Mouse (Mus musculus) adrenal gland, postnatal 25 days (tissue): ENCODE results near the gene Cyp4a10. TPM values are rescaled to one million over a fixed set of nuclear protein-coding genes. Genes with fewer than 3 reads are reported as not detected.

Experiments
- total RNA-seq: library from RNA; stranded (reverse); gene quantifications from 2 replicates; pipeline ENCODE4 v1.2.3, GENCODE M21; 2021

The Cyp4a10 gene
- total RNA-seq, 1 experiment from 2014 or later = not detected

Other genes starting within 250 kb of the Cyp4a10 start
- not detected in 2 replicates for gene Cyp4a12a, start 219.2 kb upstream of the Cyp4a10 start, total RNA-seq
- gene Cyp4a12b, start 106.6 kb upstream of the Cyp4a10 start, total RNA-seq = 0.38 TPM in 1 of 2 replicates, not detected in the other
- not detected in 2 replicates for gene Cyp4a30b, start 65.7 kb upstream of the Cyp4a10 start, total RNA-seq
- 2.7 TPM in 1 of 2 replicates, not detected in the other for gene Cyp4a14, start 22.1 kb upstream of the Cyp4a10 start, total RNA-seq
- gene Cyp4a31, start 45.4 kb downstream of the Cyp4a10 start, total RNA-seq = 0.43 TPM in 1 of 2 replicates, not detected in the other
- 1.3 TPM in 1 of 2 replicates, not detected in the other for gene Cyp4a32, start 82.7 kb downstream of the Cyp4a10 start, total RNA-seq
- 22.6 and 30.8 TPM in 2 replicates for gene Cyp4b1, start 129.5 kb downstream of the Cyp4a10 start, total RNA-seq
- 79.3 and 85.8 TPM in 2 replicates for gene Efcab14, start 219.5 kb downstream of the Cyp4a10 start, total RNA-seq